Mouse (Mus musculus): ENCODE data around the gene Zfp810. TPM values are rescaled to one million over a fixed set of nuclear protein-coding genes. Genes with fewer than 3 reads are reported as not detected.

Zfp810 gene
- 3.2 and 3.8 TPM in 2 replicates for polyA plus RNA-seq (2015; fragmentation: Nextera tagmentation; extraction: Ambion mirVana)

DNA sequence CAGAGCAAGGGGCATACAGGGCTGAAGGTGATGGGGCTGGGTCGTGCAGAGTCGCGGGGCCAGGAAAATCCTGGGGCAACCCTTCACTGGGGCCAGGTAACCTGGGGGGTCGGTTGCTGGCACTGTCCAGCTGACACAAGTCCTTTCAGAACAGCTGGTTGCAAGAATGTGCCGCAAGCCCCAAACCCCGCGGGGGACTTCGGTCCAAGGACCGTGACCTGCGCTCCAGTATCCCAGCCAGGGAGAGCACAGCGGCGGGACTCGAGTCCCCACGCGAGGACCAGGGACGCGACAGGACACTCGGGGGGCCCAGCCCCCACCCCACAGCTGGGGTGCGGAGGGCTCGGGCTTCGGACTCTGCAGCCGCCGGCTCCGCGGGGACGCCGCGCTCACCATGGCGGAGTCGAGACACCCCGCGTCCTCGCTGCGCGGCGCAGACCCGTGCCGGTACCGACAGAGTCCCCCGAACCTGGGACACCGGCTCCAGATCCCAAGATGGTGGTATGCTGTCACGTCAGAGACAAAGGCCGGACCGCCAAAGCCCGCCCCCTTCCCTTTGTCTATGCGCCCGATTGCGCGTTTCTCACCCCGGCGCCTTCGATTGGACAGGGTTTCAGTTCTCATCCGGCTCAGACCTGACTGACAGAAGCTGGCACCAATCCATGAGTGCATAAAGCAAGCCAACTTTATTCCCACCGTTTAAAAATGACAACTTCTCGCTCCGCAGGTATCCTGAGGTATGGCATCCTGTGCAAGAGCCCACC, at the start of gene Zfp810:
TSS of gene Zfp810 (minus strand) at position 493 of the 764 bp plus-strand sequence.

DNA sequence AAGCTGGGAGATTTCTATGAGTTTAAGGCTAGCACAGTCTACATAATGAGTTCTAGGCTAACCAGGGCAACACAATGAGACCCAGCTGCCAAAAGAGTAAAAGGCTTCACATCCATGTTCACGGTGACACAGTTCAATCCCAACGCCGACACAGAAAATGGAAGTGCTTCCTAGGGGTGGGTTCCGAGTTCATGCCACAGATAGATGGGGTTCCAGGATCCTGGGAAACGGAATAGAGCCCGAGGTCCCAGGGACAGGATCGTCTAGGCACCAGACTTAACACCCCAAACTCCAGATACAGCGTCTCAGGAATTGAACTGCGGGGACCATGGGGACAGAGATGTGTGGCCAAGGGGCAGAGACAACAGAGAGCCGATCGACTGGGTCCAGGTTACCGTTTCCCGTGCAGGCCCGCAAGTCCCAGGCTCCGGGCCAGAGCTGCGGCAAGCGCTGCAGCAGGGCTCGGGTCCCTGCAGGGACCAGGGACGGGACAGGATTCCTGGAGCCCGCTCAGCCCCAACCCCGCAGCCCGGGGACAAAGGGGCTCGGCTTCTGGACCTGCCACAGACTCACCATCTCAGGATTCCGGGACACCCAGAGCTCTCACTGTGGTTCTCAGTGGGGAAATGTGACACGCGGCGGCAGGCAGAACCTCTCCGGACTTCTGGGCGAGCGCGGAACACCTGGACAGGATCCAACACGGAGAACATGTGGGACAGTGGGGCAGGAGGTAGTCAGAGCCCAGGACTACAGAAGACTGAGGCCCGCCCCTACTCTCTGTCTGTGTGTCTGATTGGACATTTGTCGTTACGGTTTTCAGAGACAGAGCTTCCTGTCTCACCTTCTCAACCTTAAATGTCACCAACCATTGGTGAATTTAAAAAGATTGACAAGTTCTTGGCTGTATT, 48.0 kb downstream of the Zfp810 start, which contains the start of gene Zfp599:
TSS of gene Zfp599 (minus strand) at position 712 of the 908 bp plus-strand sequence.

Other genes starting within 250 kb of the Zfp810 start
- gene Gm49318, start 236.4 kb downstream of the Zfp810 start, polyA plus RNA-seq (2015; fragmentation: Nextera tagmentation; extraction: Ambion mirVana) = not detected in 2 replicates
- 3.8 and 4.5 TPM in 2 replicates for gene Zfp653, start 236.3 kb downstream of the Zfp810 start, polyA plus RNA-seq (2015; fragmentation: Nextera tagmentation; extraction: Ambion mirVana)
- 40.4 and 43.4 TPM in 2 replicates for gene Ecsit, start 222.2 kb downstream of the Zfp810 start, polyA plus RNA-seq (2015; fragmentation: Nextera tagmentation; extraction: Ambion mirVana)
- gene Cnn1, start 208.4 kb downstream of the Zfp810 start, polyA plus RNA-seq (2015; fragmentation: Nextera tagmentation; extraction: Ambion mirVana) = 8.7 and 11.2 TPM in 2 replicates
- gene Elof1, start 190.5 kb downstream of the Zfp810 start, polyA plus RNA-seq (2015; fragmentation: Nextera tagmentation; extraction: Ambion mirVana) = 69.6 and 81.4 TPM in 2 replicates
- gene Acp5, start 171.9 kb downstream of the Zfp810 start, polyA plus RNA-seq (2015; fragmentation: Nextera tagmentation; extraction: Ambion mirVana) = 1.6 and 22.5 TPM in 2 replicates
- 65.1 and 66.3 TPM in 2 replicates for gene Pigyl, start 150.8 kb downstream of the Zfp810 start, polyA plus RNA-seq (2015; fragmentation: Nextera tagmentation; extraction: Ambion mirVana)
- gene Zfp872, start 119.6 kb downstream of the Zfp810 start, polyA plus RNA-seq (2015; fragmentation: Nextera tagmentation; extraction: Ambion mirVana) = 0.22 TPM in 1 of 2 replicates, not detected in the other
- gene Zfp809, start 81.9 kb downstream of the Zfp810 start, polyA plus RNA-seq (2015; fragmentation: Nextera tagmentation; extraction: Ambion mirVana) = 6.9 and 7.2 TPM in 2 replicates
- gene Zfp599, start 47.8 kb downstream of the Zfp810 start, polyA plus RNA-seq (2015; fragmentation: Nextera tagmentation; extraction: Ambion mirVana) = 0.19 and 0.24 TPM in 2 replicates
- gene Anln, start 81.5 kb upstream of the Zfp810 start, polyA plus RNA-seq (2015; fragmentation: Nextera tagmentation; extraction: Ambion mirVana) = 6.7 and 8.2 TPM in 2 replicates
- 1.2 and 1.6 TPM in 2 replicates for gene 9530077C05Rik, start 103.9 kb upstream of the Zfp810 start, polyA plus RNA-seq (2015; fragmentation: Nextera tagmentation; extraction: Ambion mirVana)
- gene Gm17545, start 146.6 kb upstream of the Zfp810 start, polyA plus RNA-seq (2015; fragmentation: Nextera tagmentation; extraction: Ambion mirVana) = not detected in 2 replicates
- gene Rp9, start 162.1 kb upstream of the Zfp810 start, polyA plus RNA-seq (2015; fragmentation: Nextera tagmentation; extraction: Ambion mirVana) = 50.1 and 50.3 TPM in 2 replicates
- gene Bbs9, start 168.1 kb upstream of the Zfp810 start, polyA plus RNA-seq (2015; fragmentation: Nextera tagmentation; extraction: Ambion mirVana) = 4.3 and 5.2 TPM in 2 replicates

All from skeletal muscle tissue, postnatal 0 days (tissue).